Mouse (Mus musculus): ENCODE results near the gene Eri2.
A peak's percentile ranks its signal among the peaks of the same experiment; 100 is the strongest.

Eri2 gene

DNA sequence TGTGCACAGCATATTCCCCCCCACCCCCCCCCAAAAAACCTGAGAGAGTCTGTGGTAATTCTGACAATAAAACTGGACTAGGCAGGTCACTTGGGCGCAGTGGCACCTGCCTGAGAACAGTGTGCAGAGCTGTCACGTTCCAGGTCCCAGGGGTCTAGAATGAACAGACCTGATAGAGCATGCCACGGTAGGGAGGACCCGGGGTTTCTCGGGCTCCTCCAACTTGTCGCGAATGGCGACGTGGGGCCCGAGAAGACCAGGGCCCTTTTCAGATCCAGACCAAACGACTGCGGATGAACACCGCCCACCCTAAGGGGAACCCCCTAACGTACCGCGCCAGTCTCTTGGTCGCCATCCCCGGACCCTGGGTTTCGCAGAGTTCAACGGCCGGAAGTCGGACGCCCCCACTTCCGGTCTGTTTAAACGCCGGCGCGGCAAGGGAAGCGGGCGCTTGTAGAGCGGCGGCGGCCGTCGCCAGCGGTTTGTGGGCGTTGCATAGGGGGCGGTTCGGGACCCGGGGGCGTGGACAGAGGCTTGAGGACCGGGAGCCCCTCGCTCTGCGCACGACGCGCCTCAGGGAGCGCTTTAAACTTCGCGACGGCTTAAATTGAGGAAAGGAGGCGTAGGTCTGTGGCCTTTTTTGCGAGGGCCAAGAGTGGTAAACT is at the start of gene Eri2, which contains the start of gene Rexo5:
Gene Eri2 (minus strand): TSS at position 473 of the 665 bp plus-strand sequence.
Gene Rexo5 (plus strand): TSS at position 421 of the 665 bp plus-strand sequence.
- DNase-seq (ENCODE audit: low spot score) = peak; percentile 84

DNA sequence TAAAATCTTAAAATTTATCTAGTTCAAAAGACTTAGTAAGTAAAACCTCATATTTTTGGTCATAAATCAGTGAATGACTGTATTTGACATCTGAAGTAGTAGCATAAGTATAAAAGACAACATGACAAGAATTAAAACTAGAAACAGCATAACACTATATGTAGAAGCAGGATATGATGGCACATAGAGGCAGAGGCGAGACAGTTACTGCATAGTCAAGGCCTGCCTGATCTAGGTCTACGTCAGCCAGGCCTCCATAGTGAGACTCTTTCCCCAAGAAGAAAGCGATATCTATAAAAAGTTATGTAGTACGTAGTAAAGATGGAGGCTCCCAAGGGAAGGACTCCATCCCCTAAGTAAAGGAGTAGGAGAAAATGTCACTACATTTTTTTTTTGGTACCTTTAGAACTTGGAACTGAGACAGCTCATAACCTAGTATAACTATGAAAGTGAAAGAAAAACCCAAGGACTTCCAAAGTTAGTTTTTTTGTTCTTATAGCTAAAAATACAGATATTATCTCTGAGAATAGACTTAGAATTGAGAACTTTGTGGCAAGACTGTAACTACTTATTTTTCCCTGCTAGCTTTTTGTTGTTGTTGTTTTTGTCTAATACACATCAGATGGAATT is 48.1 kb upstream of the Eri2 start:
- no peak for DNase-seq (ENCODE audit: low spot score)

DNA sequence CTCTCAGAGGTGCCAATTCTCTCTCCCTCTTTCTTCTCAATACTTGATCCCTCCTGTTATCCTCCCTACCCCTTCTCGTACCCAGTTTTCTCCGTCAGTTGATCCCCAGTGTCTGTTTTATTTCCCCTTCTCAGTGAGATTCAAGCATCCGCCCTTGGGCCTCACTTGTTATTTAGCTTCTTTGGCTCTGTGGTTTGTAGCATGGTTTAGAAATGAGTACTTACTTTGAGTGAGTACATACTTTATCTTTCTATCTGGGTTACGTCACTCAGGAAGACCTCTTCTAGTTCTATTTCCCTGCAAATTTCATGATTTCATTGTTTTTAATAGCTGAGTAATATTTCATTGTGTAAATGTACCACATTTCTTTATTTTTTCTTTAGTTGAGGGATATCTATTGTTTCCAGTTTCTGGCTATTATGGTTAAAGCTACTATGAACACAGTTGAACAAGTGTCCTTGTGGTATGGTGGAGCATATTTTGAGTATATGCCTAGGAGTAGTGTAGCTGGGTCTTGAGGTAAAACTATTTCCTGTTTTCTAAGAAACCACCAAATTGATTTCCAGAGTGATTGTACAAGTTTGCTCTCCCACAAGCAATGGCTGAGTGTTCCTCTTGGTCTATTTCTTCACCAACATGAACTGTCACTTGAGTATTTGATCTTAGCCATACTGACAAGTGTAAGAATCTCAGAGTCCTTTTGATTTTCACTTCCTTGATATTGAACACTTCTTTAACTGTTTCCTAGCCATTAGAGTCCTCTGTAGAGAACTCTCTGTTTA is 42.3 kb upstream of the Eri2 start:
- DNase-seq (ENCODE audit: low spot score) = no peak

DNA sequence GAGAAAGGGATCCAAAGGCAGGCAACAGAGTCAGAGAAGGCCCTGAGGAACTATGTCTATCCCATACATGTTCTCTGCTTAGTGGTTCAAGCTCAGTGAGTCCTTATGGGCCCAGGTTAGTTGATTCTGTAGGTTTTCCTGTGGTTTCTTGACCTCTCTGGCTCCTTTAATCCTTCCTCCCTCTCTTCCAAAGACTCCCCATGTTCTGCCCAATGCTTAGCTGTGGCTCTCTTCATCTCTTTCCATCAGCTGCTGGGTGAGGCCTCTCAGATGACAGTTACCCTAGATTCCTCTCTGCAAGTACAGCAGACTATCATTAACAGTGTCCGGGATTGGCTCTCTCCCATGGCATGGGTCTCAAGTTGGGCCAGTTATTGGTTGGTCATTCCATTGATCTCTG is 41.5 kb upstream of the Eri2 start:
- DNase-seq (ENCODE audit: low spot score) = no peak

DNA sequence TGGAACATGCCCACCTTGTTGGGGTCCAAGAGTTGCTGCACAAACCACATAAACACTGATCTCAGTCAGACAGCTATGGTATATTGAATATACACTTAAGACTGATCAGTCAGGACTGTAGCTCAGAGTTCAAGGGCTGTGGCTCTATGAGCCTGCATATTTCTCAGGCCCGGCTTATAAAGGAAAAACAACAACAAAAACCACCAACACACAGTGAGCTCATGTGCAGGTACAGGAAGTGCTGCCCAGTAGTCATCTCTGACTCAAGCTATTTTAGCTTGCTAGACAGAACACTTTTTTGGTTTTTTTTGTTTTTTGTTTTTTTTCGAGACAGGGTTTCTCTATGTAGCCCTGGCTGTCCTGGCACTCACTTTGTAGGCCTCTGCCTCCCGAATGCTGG is 14.9 kb upstream of the Eri2 start:
- no peak for DNase-seq (ENCODE audit: low spot score)

DNA sequence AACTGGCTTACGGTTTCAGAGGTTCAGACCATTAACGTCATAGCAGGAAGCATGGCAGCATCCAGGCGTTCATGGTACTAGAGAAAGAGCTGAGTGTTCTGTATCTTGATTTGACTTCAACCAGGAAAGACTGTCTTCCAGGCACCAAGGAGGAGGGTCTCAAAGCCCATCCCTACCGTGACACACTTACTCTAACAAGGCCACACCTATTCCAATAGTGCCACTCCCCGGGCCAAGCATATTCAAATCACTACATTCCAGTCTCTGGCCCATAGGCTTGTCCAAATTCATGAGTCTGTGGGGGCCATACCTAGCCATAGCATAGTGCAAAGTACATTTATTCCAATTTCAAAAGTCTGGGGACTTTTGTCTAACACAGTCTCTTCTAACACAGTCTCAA is 13.5 kb upstream of the Eri2 start:
- DNase-seq (ENCODE audit: low spot score) = no peak

DNA sequence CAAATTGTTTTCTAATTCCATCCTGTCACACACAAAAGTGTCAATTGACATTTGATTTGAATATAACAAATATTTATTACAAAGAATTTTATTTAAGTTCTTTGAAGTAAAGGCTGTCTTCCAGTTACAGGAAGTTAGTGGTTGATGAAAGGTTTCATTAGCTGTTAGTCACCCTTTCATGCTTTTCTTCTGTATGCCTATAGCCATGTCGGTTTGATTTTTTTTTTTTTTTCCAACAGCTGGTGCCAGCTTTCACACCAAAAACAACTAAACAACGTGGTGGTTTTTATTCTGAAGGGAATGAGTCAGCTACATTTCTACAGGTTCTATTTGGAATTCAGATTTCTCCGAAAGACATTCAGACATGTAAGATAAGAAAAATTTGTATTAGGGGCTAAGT is 7.1 kb upstream of the Eri2 start:
- DNase-seq (ENCODE audit: low spot score) = no peak

DNA sequence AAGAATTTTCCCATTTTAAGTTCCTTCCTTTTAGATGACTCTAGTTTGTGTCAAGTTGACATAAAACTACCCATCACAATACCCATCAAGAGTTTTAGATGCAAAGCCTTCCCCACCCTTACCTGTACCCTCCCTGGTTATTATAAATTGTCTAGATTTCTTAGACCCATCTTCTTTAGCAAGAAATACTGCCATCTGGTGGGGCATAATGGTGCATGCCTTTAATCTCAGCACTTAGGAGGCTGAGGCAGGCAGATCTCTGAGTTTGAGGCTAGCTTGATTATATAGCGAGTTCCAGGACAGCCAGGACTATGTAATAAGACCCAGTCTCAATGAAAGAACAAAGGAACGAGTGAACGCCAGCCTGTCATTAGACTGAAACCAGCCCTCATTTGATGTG is 6.6 kb upstream of the Eri2 start:
- no peak for DNase-seq (ENCODE audit: low spot score)

DNA sequence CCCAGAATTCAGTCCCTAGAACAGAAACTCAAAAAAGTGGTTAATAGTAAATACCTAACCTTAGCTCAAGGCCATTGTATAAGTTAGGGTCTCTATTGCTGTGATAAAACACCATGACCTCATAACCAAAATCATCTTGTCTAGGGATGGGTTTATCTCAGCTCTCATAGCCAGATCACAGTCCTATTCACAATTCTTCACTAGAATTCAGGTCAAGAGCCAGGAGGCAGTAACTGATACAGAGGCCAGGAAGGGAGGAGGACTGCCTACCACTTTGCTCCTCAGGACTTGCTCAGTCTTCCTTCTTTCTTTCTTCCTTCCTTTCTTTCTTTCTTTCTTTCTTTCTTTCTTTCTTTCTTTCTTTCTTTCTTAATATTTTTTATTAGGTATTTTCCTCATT is 1.5 kb upstream of the Eri2 start:
- DNase-seq (ENCODE audit: low spot score) = peak; percentile 51

DNA sequence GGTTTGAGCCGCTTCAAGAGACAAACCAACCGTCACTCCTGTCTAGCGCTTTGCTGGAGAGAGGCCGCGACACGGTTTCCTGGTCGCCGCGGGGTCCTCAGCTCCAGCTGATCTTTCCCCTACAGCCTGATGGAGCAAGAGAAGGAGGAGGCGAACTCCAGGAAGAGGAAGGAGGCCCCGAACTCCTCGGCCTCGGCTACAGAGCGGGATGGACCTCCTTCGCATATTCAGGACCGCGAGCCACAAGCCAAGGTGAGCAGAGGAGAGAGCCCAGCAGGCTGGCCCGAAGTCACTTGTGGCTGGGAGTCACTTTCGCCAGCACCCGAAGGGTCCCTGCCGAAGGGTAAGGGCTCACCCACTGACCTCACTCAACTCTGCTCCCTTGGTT is 387 bp upstream of the Eri2 start:
- DNase-seq (ENCODE audit: low spot score) = no peak

DNA sequence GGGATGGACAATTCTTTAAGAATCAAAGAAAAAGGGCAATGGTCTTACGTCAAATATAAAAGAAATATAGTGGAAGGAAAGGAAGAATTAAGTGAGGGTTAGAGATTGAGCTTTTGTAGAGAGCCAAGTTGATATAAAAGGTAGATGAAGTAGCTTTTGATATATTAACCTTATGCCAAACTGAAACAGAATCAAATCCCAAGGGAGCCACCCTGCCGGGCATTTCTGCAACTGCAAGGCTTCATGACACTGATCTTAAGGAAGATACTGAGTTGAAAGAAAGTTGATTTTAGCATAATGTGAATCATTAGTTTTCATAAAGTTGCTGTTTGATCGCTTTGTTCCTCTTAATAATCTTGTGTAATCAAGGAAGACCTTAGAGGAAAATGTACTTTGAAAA is 4.8 kb downstream of the Eri2 start:
- DNase-seq (ENCODE audit: low spot score) = no peak

DNA sequence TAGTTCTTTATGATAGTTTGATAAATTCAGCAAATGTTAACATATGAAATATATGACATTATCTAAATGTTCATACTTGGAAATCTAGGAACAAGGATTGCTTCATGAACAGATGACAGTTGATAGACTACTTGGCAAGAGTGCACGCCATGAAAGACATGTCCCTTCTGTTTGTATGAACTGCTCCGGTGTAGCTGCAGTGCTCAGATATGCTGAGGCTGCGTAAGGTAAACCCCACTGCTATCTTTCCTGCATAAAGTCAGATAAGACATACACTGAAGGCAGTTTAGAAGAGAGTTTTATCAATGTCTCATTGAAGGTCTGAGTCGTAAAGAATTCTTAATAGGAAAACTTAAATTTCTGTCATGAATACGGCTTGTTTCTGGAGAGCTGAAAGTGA is 8.9 kb downstream of the Eri2 start:
- DNase-seq (ENCODE audit: low spot score) = peak; percentile 70

DNA sequence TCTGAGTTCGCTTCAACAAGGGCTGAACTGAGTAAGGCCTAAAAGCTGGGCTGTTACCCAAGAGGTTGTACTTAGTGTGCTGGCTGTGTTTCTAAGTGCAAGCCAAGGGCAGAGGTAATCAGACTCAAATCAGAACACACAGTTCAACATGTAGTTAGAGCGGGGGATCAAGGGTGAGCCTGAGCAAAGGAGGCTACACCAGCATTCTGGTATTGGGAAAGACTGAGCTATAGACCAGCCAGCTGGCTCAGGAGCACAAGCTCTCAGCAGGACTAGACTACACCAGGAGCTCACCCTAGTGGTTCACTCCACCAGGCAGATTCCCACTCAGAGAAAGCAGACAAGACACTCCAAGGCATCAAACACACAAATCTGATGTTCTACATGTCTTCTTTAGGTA is 10.4 kb downstream of the Eri2 start:
- DNase-seq (ENCODE audit: low spot score) = no peak

DNA sequence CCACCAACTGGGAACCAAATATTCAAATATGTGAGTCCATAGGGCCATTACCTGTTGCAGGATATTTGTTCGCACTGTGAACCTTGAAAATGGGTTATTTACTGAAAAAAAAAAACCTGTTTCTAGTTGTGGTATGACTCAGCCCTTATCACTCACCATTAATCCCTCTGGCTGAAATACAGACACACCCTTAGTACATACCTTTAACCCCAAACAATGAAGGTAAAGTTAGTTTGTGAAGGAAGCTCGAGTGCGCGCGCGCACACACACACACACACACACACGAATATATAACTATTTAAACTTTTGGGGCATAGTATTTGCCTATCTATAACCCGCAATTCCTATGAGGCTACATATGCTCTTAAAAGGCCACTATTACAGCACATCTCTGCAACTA is 24.0 kb downstream of the Eri2 start:
- DNase-seq (ENCODE audit: low spot score) = no peak

DNA sequence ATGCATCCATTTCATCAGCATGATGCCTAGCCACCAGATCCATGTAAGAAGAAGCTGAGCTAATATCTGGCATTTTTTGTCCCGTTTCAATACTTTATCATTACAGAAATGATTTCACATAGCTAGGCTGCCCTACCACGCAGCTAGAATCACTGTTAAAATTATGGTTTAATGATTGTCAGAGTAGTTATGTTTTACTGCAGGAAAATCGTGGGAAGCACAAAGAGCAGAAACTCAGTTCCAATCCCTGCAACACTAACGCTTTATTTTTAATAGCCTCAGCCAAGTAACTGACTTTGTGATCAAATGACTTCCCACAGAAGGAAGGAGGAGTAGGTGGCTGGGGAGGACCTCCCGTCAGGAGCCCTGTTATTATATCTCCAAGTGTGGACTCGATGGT is 26.9 kb downstream of the Eri2 start:
- DNase-seq (ENCODE audit: low spot score) = no peak

DNA sequence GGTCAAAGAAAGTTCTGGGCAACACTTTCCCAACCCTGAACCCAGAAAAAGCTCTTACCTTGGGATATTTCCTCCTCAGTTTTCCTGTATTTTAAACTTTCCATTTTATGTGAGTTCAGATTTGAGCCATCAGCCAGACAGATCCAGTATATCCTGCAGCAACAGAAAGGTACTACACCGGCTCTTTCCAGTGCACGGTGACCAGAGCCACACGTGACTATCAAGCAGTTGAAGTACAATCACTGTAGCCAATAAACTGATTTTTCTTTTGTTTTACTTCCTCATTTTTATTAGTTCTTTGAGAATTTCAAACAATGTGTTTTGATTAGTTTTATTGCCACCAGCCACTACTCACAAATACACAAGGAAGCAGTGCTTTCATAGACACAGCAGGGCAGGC is 29.5 kb downstream of the Eri2 start:
- no peak for DNase-seq (ENCODE audit: low spot score)

DNA sequence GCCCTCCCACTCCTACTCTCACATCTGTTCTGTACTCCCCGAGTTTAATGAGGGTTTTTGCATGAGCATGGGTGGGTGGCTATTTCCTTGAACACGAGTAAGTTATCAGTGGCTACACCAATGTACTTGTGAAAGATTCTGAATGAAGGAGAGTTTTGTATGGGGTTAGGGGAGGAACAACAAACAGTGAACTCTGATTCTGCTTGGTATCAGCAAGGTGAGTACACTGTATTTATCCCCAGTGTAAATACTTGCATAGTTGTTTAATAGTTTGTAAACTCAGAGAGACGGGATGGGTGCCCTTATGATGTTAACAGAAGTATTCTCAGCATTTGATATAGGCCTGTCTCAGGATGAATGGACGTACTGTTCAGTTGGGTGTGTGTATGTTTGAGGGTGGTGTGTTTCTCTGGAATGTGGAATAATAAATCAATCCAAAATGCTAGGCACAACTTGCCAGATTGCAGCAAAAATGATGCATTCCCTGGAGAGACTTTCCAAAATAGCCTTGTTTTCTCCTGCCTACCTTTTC is 31.6 kb downstream of the Eri2 start:
- no peak for DNase-seq (ENCODE audit: low spot score)

DNA sequence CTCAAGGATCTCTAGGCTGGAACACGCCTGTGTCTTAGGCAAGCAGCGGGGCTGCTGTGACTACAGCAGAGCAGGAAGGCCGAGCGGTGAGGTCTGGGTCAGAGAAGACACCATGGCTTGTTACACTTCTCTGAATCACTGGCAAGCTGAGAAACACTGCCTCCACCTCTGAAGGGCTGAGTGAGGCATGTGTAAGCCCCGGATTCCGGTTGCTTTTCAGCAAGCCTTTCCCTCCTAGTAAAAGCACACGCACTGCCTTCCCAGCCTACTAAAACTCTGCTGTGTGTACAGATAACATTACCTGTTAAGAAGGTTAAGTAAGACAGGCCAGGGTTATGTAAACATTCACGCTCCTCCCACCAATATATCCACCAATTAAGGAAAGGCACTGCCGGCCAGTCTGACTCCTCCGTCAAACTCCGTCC is 33.3 kb downstream of the Eri2 start, which contains the start of gene Acsm3:
Gene Acsm3 (plus strand): TSS at position 397 of the 425 bp plus-strand sequence.
- no peak for DNase-seq (ENCODE audit: low spot score)

DNA sequence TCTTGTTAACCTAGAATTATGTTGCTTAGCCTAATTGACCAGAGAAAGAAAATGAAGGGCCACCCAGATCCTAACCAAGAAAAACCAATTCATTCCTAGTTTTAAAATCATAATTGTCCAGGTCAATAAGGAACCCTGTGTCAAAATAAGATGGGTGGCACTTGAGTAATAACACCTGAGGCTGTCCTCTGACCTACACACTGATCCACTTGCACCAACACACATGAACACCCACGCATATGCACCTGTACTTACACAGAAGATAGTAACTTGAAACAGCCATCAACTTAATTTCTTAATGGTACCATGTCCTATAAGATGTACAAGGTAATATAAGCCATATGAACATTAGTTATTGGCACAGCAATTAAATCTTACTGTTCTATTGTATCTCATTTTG is 40.2 kb downstream of the Eri2 start:
- no peak for DNase-seq (ENCODE audit: low spot score)

DNA sequence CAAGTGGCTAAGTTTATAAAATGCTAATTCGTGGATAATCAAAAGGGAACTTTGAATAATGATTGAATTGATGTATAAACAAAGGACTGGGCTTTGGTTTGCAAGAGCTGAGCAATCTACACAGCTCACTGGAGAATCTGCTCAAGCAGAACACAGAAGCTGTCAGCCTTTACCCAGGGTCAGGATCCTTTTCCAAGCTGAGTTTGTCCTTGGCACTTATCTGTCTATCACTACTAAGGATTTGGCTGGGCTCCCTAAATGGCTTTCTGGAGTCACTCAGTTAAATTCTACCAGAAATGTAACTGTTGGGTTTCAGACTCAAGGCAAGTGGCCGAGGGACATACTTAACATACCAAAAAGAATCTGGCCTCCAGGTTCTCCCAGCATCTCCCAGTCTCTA is 43.9 kb downstream of the Eri2 start:
- no peak for DNase-seq (ENCODE audit: low spot score)

DNA sequence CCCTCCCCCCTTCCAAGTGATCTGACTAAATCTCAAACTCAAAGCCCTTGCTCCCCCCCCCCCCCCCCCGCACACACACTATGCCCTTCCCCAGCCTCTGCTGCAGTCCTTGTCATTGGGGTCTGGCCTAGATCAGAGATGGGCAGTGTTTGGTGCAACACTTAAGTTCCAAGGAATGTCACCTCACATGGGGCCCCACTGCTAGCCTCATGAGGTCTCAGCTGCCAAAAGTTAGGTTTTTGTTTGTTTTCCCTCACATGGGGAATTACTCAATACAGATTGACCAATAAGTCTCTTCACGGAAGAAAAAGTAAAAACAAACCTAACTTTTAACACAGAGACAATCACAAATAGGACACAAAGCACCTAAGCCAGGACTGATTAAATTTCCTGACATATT is 45.1 kb downstream of the Eri2 start:
- DNase-seq (ENCODE audit: low spot score) = no peak

DNA sequence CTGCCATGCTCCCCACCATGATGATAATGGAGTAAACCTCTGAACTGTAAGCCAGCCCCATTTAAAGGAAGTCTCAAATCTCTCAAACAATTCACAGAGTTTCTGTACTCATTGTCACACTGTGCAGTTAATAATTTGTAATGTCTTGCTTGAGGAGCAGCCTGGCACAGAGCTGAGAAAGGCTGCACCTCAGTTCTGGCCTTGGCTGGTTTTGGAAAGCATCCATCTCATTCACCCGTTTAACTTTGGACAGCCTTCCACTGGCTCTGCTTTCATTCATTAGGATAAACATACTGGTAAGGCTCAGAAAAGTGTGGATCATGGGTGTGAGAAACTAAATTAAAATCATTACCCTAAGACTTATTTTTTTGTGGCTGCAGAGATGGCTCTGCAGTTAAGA is 48.0 kb downstream of the Eri2 start:
- DNase-seq (ENCODE audit: low spot score) = no peak

DNA sequence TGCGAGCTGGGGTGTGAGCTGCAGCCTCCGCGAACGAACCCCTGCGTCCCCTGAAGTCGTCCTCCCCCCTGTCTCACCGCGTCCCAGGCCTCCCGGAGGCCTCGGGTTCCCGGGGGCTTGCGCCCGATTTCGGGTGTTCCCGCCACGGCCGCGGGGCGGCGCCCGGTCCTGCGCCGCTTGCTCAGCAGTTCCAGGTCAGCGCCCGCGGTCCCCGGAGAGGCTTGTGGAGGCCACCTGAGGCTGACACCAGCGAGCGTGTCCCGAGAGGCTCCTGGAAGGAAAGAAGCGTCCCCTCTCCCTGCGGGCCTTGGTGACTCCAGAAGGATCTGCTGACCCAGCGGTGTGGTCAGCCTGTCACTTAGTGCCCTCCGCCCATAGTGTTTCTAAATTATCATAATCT is 49.5 kb downstream of the Eri2 start:
- peak; percentile 18 for DNase-seq (ENCODE audit: low spot score)
